Mouse (Mus musculus) gastrocnemius, adult 18-20 months (tissue): ENCODE results near the gene Dedd. TPM values are rescaled to one million over a fixed set of nuclear protein-coding genes. Genes with fewer than 3 reads are reported as not detected.
"Not testable (repeated sequence)": the region's sequence is repeated elsewhere in the genome, so short reads cannot be mapped to it uniquely, and the experiment has no call there.

Experiments
- DNase-seq: peaks from one replicate; pipeline ENCODE4 v3.0.0; 2021; ENCODE audit warnings: low spot score
- total RNA-seq, 2 experiments: library from RNA; stranded (reverse); gene quantifications; 2 replicates each; pipeline ENCODE4 v1.2.3; 2021

Dedd gene
- total RNA-seq, 2 experiments from 2014 or later: 28.1 to 35.8 TPM

- DNase-seq: not testable (repeated sequence)
Measured at GRCm38 (mm10) chr1:171306157-171306556, 22.8 kb upstream of the Dedd start.

- DNase-seq: no peak
Measured at GRCm38 (mm10) chr1:171309321-171309720, 19.6 kb upstream of the Dedd start.

DNA sequence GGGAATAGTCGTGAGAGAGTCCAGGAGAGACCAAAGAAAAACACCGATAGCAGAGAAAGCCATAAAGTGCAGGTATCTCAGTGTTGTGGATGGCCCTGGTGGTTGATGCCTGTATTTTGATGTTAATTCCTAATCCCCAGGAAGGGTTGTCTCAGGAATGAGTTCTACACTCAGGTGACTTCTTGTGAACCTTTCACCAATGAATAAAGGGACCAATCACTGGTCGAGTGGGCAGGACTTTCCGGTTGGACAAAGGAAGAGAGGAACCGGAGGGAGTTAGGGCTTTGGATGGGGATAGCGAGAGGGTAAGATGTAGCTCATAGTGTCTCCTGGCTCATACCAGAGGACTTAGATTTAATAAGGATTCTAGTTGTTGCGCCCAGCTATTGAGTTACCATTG, 9.2 kb upstream of the Dedd start:
- DNase-seq: no peak

DNA sequence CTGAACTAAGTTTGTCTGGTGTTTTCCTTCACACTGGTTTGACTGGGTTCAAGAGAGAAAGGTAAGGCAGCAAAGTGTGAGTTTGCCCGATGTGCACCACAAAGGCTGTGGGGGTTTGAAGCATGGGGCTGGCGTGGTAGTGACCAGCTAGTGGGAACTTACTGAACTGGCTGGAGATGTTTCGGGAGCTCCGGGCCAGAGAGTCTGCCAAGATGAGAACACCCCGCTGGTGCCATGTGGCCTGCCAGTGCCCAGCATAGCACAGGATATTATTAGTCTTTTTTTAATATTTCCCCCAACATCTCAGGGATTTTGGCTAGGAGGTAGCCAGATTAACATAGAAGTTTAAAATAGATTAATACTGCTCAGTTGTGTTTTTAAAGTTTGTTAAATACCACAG, 8.8 kb upstream of the Dedd start:
- DNase-seq: peak; percentile 17

- peak; percentile 29 for DNase-seq
Measured at GRCm38 (mm10) chr1:171321415-171321814, 7.5 kb upstream of the Dedd start.

DNA sequence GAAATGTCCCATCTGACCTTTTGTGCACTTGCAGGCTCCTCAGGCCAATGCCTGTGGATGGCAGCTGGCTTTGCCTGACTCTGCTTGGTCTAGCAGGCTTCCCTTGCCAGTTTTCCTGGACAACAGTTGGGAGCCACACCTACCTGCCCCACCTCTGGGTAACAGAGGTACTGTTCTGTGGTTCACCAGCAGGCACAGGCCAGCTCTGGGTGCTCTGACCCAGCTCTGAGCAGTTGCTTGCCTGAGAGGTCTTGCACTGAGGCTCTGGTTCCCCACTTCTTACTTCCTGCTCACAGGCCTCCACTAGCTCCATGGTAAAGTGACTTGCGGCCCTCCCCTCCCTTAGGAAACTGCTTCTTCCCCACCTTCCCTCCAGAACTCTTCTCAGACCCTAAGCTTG, 6.9 kb upstream of the Dedd start:
- DNase-seq: no peak

GRCm38 (mm10) chr1:171325571-171325970, 3.4 kb upstream of the Dedd start:
- no peak for DNase-seq

GRCm38 (mm10) chr1:171326588-171326987, 2.4 kb upstream of the Dedd start:
- not testable (repeated sequence) for DNase-seq

DNA sequence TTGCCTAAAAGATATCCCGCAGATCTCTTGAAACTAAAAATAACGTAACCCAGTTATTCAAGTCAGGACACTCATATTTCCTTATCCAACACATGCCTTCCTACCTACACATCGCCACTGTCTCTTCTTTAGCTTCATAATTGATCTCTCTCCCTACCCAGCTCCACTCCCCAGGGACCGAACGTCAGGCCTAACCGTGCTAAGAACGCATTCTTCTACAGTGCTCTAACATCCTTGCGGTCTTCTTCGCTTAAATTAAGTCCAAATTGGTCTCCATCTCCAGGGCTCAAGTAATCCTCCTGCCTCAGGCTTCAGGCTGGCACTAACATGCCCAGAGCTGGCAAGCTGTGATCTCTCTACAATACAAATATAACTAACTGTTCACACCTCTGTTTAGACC, 701 bp upstream of the Dedd start:
- no peak for DNase-seq

GRCm38 (mm10) chr1:171329433-171330215, 679 bp downstream of the Dedd start:
- peak; percentile 11 for DNase-seq

DNA sequence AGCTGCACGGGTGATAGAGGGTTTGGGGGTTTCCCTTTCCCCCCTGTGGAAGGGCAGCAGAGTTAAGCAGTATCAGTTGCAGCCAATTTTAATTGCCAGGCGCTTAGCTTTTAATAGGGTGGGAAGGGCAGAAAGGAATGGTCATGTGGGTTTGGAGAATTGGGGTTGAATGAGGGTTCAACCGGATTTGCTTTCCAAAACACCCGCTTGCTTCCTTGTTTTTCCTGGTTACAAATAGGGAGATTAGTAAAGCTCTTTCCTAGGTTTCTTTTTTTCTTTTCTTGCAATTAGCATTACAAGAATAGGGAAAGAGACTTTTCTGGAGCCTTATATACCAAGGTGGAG, 1.2 kb downstream of the Dedd start:
- DNase-seq: peak; percentile 28

GRCm38 (mm10) chr1:171342262-171343207, 13.6 kb downstream of the Dedd start:
- DNase-seq: no peak

- peak; percentile 29 for DNase-seq
Measured at GRCm38 (mm10) chr1:171343922-171344677, 15.2 kb downstream of the Dedd start.

DNA sequence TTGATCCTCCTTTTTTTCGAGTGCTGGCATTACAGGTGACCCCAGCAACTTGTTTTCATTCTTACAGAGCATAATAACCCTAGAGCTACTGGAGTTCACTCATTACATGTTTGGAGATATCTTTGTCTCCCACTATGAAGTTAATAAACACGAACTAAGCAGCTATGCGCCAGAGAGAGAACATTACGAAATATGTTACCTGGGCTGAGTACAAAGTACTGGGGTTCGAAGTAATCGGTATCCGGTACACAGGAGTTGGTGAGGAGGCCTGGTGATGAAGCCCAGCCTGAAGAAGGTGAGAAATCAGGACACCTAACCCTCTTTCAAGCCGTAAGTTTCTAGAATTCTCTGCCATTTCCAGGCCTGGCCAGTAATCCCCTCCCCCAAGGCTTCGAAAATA, 15.8 kb downstream of the Dedd start:
- no peak for DNase-seq

DNA sequence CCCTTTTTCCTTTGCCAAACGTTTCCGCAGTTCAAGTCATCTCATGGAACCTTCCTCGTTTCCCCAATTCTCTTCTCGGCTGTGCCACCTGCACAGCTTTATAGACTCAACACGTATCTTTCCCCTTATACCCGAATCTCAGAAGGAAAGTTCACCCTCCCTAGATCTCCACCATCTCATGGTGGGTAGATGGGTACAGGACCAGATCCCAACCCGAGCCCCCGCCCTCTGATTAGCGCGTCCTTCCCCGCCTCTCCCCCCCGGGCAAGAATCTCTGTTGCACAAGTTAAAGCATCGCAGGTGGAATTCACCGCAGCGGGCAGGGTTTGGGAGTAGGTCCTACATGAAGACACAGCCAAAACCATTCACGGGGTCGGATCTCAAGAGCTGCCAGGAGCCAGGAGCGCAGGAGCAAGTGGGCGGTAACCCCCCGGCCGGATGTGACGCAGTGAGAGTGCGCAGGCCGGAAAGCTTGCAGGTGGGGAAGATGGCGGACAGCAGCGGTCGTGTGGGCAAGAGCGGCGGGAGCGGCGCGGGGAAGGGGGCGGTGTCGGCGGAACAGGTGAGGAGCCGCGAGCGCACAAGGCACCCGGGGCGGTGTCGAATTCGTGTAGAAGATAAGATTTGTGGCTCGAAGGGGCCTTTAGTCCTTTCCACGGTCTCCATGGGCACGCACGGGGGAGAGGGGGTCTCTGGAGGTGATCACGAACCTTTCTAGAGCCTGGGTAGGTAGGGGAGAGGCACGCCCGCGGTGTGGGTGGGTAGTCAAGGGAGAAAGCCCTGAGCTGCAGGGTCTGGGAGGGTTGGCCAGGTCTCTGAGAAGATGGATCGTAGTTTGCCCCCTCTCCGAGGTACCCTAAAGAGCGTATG, 16.5 kb downstream of the Dedd start, which contains the start of the genes Nit1 and Pfdn2:
Gene Nit1, minus strand, starts transcription at position 422 of the 870 bp plus-strand sequence.
Gene Pfdn2, plus strand, starts transcription at position 446 of the 870 bp plus-strand sequence.
- DNase-seq: peak; percentile 92

GRCm38 (mm10) chr1:171346095-171346450, 17.1 kb downstream of the Dedd start:
- DNase-seq: no peak

- DNase-seq: no peak
Measured at GRCm38 (mm10) chr1:171348665-171349064, 19.7 kb downstream of the Dedd start.

DNA sequence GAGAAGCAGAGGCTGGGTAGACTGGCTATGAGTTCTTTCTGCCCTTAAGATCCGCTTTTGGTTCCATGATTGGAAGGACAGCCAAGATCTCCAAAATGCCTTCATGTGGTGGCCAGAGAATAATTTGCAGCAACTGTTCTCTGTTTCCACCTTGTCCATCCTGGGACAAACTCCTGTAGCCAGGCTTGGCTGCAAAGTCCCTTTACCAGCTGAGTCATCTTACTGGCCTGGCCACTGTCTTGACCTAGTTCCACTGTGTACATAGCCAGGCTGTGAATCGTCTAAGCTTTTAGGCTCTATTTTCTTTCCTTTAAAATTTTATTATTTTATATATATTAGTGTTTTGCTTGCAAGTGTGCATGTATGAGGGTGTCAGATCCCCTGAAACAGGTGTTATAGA, 20.3 kb downstream of the Dedd start:
- peak; percentile 57 for DNase-seq

GRCm38 (mm10) chr1:171355812-171356340, 26.9 kb downstream of the Dedd start:
- DNase-seq: no peak

DNA sequence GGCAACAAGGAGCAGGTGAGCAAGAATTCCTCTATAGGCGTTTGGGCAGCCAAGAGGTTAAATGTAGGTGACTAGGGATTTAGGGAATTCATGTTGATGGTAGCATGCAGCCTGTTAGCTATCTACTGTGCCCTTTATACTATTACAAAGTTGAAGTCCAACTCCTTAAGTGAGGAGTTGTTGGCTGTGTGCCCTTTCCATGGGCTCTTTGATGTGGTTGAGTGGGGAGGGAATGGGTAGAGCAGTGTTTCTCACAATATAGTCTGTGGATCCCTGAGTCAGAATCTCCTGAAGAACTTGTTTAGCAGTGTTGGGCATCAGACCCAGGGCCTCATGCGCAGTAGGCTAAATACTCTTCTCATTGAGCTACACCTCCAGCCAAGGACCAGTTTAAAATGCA, 27.9 kb downstream of the Dedd start:
- DNase-seq: no peak
